Mouse (Mus musculus) midbrain, embryonic 11.5 days (tissue): ENCODE data around the gene Pycr1. TPM values are rescaled to one million over a fixed set of nuclear protein-coding genes. Genes with fewer than 3 reads are reported as not detected.
A peak's percentile ranks its signal among the peaks of the same experiment; 100 is the strongest.

ENCODE experiments used
- ATAC-seq: fragments of 200-750 bp; cut with Nextera tagmentation; 2 replicates; pipeline ENCODE4 v1.8.0; 2017; ENCODE audit warnings: moderate TSS enrichment, moderate library complexity; ENCODE audit not compliant: low FRiP score
- DNase-seq: peaks from one replicate; pipeline ENCODE4 v3.0.0; 2015; ENCODE audit warnings: low spot score; ENCODE audit errors: missing footprints
- H3K27ac ChIP-seq: fragments of 300-500 bp; sonication (generic); 2 replicates; pipeline ENCODE4 v1.5.1; 2014; ENCODE audit warnings: low read depth, low read length
- H3K27me3 ChIP-seq: fragments of 300-500 bp; sonication (generic); 2 replicates; pipeline ENCODE4 v1.6.1; 2014; ENCODE audit warnings: mild to moderate bottlenecking, low read length, moderate library complexity, mixed read lengths; ENCODE audit not compliant: control insufficient read depth, insufficient read depth
- H3K36me3 ChIP-seq: fragments of 300-500 bp; sonication (generic); 2 replicates; pipeline ENCODE4 v1.6.1; 2014; ENCODE audit warnings: mild to moderate bottlenecking, low read length, moderate library complexity, mixed read lengths; ENCODE audit not compliant: control insufficient read depth, insufficient read depth
- H3K4me1 ChIP-seq: fragments of 300-500 bp; sonication (generic); 2 replicates; pipeline ENCODE4 v1.6.1; 2014; ENCODE audit warnings: low read length; ENCODE audit not compliant: control insufficient read depth, insufficient read depth
- H3K4me2 ChIP-seq: fragments of 300-500 bp; sonication (generic); 2 replicates; pipeline ENCODE4 v1.6.1; 2014; ENCODE audit warnings: mild to moderate bottlenecking, moderate library complexity
- H3K4me3 ChIP-seq: fragments of 300-500 bp; sonication (generic); 2 replicates; pipeline ENCODE4 v1.5.1; 2014; ENCODE audit warnings: low read depth, low read length
- H3K9ac ChIP-seq: fragments of 300-500 bp; sonication (generic); 2 replicates; pipeline ENCODE4 v1.6.1; 2014; ENCODE audit warnings: low read length
- H3K9me3 ChIP-seq: fragments of 300-500 bp; sonication (generic); 2 replicates; pipeline ENCODE4 v1.6.1; 2016; ENCODE audit warnings: low read length; ENCODE audit not compliant: control insufficient read depth
- WGBS: fragments of 180-500 bp; shearing (Covaris S2); extraction: QIAGEN DNeasy Blood & Tissue Kit; methylation state at CpG from one replicate; pipeline ENCODE4 v1.1.7; 2014; 5-methylcytosine and 5-hydroxymethylcytosine counted together
- polyA plus RNA-seq: library from polyadenylated mRNA; unstranded; fragments of >200 nt; fragmentation: Nextera tagmentation; extraction: Ambion mirVana; gene quantifications from 2 replicates; pipeline ENCODE4 v1.2.1, GENCODE M21; 2014

Pycr1 gene
- polyA plus RNA-seq, 1 experiment from 2014 or later, result 32.8 TPM

- no peak overlapping the region; the same call in 1 of the 2 replicates for H3K27ac ChIP-seq
- WGBS, result 44% methylated on average over 7 of the region's 7 CpGs
Observed at GRCm38 (mm10) chr11:120630881-120631725, 12.5 kb downstream of the Pycr1 start.

DNA sequence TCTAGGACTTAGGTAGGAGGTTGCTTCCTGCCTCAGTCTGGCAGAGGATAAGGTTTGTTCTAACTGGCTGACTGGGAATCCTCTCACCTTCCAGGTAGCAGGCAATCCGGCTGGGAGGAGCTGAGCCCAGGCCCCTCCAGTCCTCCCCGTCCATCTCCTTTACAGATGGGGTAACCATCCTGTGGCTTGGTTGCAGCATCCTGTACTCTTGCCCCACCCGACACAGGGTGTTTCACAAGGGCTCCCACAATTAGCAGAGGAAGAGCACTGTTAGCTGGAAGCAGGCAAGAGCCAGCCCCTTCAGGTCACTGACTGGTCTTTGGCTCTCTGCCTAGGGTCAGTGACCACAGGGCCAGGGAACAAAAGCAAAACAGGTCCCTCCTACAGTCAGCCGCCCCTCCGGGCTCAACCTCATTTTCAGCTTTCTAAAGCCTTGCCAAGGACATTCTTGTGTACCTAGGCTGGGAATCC, 13.1 kb downstream of the Pycr1 start:
- H3K4me3 ChIP-seq, result no peak overlapping the region
- WGBS, result 18% methylated on average over 5 of the region's 5 CpGs
- peaks cover 7% of the 10 kb centered on the region; the same call in 1 of the 2 replicates for H3K36me3 ChIP-seq
- peak; percentile 79 for DNase-seq
- no peak for ATAC-seq
- peaks cover 24% of the 10 kb centered on the region for H3K4me1 ChIP-seq
- H3K9me3 ChIP-seq, result no peaks in the 10 kb centered on the region
- no peaks in the 10 kb centered on the region for H3K27me3 ChIP-seq
- H3K27ac ChIP-seq, result no peak overlapping the region; the same call in 1 of the 2 replicates
- H3K9ac ChIP-seq, result peak overlapping the region; percentile 33
- H3K4me2 ChIP-seq, result peak overlapping the region; percentile 4; the same call in 1 of the 2 replicates

More at GRCm38 (mm10) chr11:120630881-120631725, 12.5 kb downstream of the Pycr1 start:
- peak overlapping the region; percentile 20 for H3K9ac ChIP-seq
- ATAC-seq (no peak), DNase-seq (peak; percentile 76)
- no peaks in the 10 kb centered on the region for H3K9me3 ChIP-seq
- no peak overlapping the region for H3K4me3 ChIP-seq
- H3K4me1 ChIP-seq, result peaks cover 23% of the 10 kb centered on the region
- peaks cover 7% of the 10 kb centered on the region; the same call in 1 of the 2 replicates for H3K36me3 ChIP-seq
- H3K4me2 ChIP-seq, result peak overlapping the region; percentile 94; the same call in 1 of the 2 replicates
- no peaks in the 10 kb centered on the region for H3K27me3 ChIP-seq

GRCm38 (mm10) chr11:120629911-120630310, 13.7 kb downstream of the Pycr1 start:
- 34% methylated on average over 7 of the region's 7 CpGs for WGBS
- DNase-seq (peak; percentile 80), ATAC-seq (no peak)
- no peaks in the 10 kb centered on the region for H3K27me3 ChIP-seq
- H3K36me3 ChIP-seq, result peaks cover 7% of the 10 kb centered on the region; the same call in 1 of the 2 replicates
- H3K9ac ChIP-seq, result peak overlapping the region; percentile 33
- peak overlapping the region; percentile 4 for H3K4me2 ChIP-seq
- H3K27ac ChIP-seq, result no peak overlapping the region; the same call in 1 of the 2 replicates
- H3K4me3 ChIP-seq, result no peak overlapping the region
- peaks cover 28% of the 10 kb centered on the region for H3K4me1 ChIP-seq
- no peaks in the 10 kb centered on the region for H3K9me3 ChIP-seq

DNA sequence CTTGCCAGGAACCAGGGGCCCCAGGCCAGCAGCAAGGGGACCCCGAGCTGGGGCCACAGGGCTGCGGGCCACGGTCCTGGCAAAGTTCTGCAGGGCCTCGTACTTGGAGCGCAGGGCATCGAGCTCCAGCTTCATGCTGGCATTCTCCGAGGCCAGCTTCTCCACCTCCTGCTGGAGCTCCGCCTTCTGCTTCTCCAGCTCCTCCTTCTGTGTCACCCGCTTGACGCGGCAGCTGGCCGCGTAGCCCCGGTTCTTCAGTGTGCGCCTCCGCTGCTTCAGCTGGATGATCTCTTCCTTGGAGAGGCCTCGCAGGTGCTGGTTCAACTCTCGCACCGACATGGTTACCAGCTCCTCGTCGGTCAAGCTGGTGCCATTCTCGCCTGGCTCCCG, 14.2 kb downstream of the Pycr1 start:
- DNase-seq, result peak; percentile 65
- peaks cover 7% of the 10 kb centered on the region; the same call in 1 of the 2 replicates for H3K36me3 ChIP-seq
- H3K4me3 ChIP-seq, result no peak overlapping the region
- WGBS, result 69% methylated on average over 23 of the region's 23 CpGs
- peaks cover 28% of the 10 kb centered on the region for H3K4me1 ChIP-seq
- H3K4me2 ChIP-seq, result peak overlapping the region; percentile 4; the same call in 1 of the 2 replicates
- no peak overlapping the region for H3K9ac ChIP-seq
- no peak overlapping the region for H3K27ac ChIP-seq
- no peaks in the 10 kb centered on the region for H3K27me3 ChIP-seq
- ATAC-seq, result no peak
- no peaks in the 10 kb centered on the region for H3K9me3 ChIP-seq

GRCm38 (mm10) chr11:120628601-120629340, 14.8 kb downstream of the Pycr1 start:
- 96% methylated on average over 23 of the region's 23 CpGs for WGBS
- H3K36me3 ChIP-seq, result peaks cover 7% of the 10 kb centered on the region; the same call in 1 of the 2 replicates
- no peaks in the 10 kb centered on the region for H3K9me3 ChIP-seq
- H3K9ac ChIP-seq, result no peak overlapping the region
- H3K4me2 ChIP-seq, result no peak overlapping the region
- H3K27ac ChIP-seq, result no peak overlapping the region
- H3K27me3 ChIP-seq, result no peaks in the 10 kb centered on the region
- no peak overlapping the region for H3K4me3 ChIP-seq
- DNase-seq, result no peak
- H3K4me1 ChIP-seq, result peaks cover 32% of the 10 kb centered on the region
- ATAC-seq, result no peak

DNA sequence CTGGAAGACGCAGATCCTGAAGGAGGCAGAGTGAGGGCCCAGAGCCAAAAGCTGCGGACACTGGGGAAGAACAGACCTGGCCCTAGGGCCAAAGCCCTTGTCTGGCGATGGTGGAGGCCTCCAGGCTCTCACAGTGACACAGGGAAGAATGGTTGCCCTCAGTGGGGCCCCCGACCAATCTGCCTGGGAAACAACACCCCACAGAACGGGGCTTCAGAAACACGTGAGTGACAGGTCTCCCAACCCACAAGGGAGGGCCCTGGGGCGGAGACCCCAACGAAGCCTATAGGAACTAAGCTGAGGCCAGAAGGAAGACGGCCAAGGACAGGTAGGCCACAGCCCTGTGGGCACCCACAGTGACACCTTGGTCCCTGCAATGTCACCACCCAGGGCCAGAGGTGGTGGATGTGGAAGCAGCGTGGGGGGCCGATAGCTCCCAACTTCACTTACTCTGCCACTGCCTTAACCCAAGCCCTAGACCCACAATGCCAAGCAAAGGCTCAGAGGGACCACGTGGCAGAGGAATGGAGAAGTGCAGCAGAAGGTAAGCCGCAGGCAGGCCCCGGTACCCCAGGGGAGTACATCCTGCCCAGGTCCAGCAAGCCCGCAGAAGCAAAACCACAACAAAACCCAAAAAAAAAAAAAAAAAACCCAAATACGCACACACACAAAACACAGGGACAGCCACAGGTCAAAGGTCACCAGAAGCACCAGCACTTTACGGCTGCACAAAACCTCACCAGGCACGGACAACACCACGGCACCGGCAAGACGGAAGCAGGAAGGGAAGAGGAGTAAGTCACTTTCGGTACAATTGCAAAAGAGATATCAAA, 15.9 kb downstream of the Pycr1 start:
- no peak for DNase-seq
- H3K4me1 ChIP-seq, result peaks cover 32% of the 10 kb centered on the region
- no peak overlapping the region for H3K4me3 ChIP-seq
- peaks cover 7% of the 10 kb centered on the region; the same call in 1 of the 2 replicates for H3K36me3 ChIP-seq
- H3K9me3 ChIP-seq, result no peaks in the 10 kb centered on the region
- H3K27me3 ChIP-seq, result no peaks in the 10 kb centered on the region
- H3K27ac ChIP-seq, result no peak overlapping the region
- H3K9ac ChIP-seq, result no peak overlapping the region
- no peak for ATAC-seq
- H3K4me2 ChIP-seq, result no peak overlapping the region
- 86% methylated on average over 22 of the region's 22 CpGs for WGBS

DNA sequence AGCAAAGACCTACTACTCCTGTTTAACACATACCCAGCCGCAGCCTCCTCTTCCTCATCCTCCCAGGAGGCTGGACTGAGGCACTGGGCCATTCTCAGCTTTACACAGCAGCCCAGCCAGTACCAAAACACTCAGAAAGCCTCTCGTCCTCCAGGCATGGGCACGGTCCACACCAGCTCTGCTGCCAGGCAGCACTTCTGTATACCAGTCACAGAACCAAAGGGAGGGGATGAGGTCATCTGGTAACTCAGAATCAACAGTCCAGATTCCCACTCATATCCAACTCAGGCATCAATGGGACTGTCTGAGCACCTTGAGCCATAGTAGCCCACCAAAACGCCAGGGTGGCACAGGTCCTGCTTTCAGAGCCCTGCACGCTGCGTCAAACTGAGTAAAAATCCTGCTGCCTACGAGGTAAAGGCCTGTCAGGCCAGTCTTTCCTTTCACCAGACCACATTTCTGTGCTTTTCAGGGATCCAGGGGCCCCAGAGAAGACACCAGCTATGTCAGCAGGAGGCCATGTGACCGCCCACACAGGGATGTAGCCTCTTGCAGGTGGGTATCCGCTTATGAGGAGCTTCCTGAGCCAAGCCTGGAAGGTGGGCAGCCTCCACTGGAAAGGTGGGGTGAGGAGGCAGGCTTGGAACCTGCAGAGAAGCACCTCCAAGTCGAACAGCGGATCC, 16.6 kb downstream of the Pycr1 start:
- Histone ChIP-seq H3K4me2 (no peak overlapping the region), H3K4me1 (peaks cover 27% of the 10 kb centered on the region), H3K36me3 (peaks cover 7% of the 10 kb centered on the region; the same call in 1 of the 2 replicates), H3K9me3 (no peaks in the 10 kb centered on the region), H3K27me3 (no peaks in the 10 kb centered on the region), H3K9ac (no peak overlapping the region), H3K4me3 (no peak overlapping the region), H3K27ac (no peak overlapping the region)
- WGBS, result 90% methylated on average over 11 of the region's 11 CpGs
- ATAC-seq (no peak), DNase-seq (peak; percentile 70)
